Mouse (Mus musculus) G1E (cell line): ENCODE measurements around the gene St3gal5. TPM values are rescaled to one million over a fixed set of nuclear protein-coding genes. Genes with fewer than 3 reads are reported as not detected.
"Not testable (repeated sequence)": the region's sequence is repeated elsewhere in the genome, so short reads cannot be mapped to it uniquely, and the experiment has no call there.

Experiments used
- ATAC-seq: 2 replicates; pipeline ENCODE4 v1.8.0; 2016; ENCODE audit warnings: mild to moderate bottlenecking; ENCODE audit not compliant: insufficient number of reproducible peaks, poor library complexity, low FRiP score, severe bottlenecking; ENCODE audit errors: extremely low read depth
- DNase-seq: peaks from one replicate; pipeline ENCODE4 v3.0.0; 2012; ENCODE audit warnings: low spot score
- H3K27me3 ChIP-seq: 2 replicates; pipeline ENCODE4 v1.6.1; 2012; ENCODE audit warnings: mild to moderate bottlenecking, low read length, inconsistent platforms; ENCODE audit not compliant: insufficient read depth
- H3K36me3 ChIP-seq: replicated peaks from 2 replicates; pipeline ENCODE3; 2012; ENCODE audit warnings: mild to moderate bottlenecking, inconsistent platforms
- H3K4me1 ChIP-seq: 2 replicates; pipeline ENCODE4 v1.6.1; 2012; ENCODE audit warnings: low read depth, low read length, inconsistent platforms, mixed read lengths; ENCODE audit not compliant: insufficient read depth
- H3K4me3 ChIP-seq: 2 replicates; pipeline ENCODE4 v1.5.1; 2012; ENCODE audit warnings: low read depth, mild to moderate bottlenecking, inconsistent platforms, low read length, moderate library complexity, mixed read lengths
- H3K9me3 ChIP-seq: replicated peaks from 2 replicates; pipeline ENCODE4 v1.6.1; 2012; ENCODE audit warnings: inconsistent platforms
- CTCF ChIP-seq: IDR thresholded peaks from 2 replicates; pipeline ENCODE4 v1.5.1; 2012; ENCODE audit warnings: low read depth, low read length, inconsistent platforms, mixed read lengths
- GATA1 ChIP-seq: IDR thresholded peaks from 2 replicates; pipeline ENCODE4 v1.6.1; 2012; ENCODE audit warnings: borderline replicate concordance, low read length, inconsistent platforms, mixed read lengths
- GATA2 ChIP-seq: IDR thresholded peaks from 2 replicates; pipeline ENCODE4 v1.6.1; 2012; ENCODE audit warnings: low read depth, low read length, inconsistent platforms, borderline replicate concordance
- POLR2AphosphoS5 ChIP-seq: IDR thresholded peaks from 2 replicates; pipeline ENCODE4 v1.6.1; 2012; ENCODE audit warnings: low read depth, low read length, inconsistent platforms; ENCODE audit not compliant: insufficient replicate concordance
- TAL1 ChIP-seq: conservative IDR thresholded peaks from 2 replicates; pipeline ENCODE4 v1.6.1; 2012; ENCODE audit warnings: low read depth, low read length, inconsistent platforms, mixed read lengths
- polyA plus RNA-seq: library from polyadenylated mRNA; stranded (reverse); fragments of >175 nt; gene quantifications from 2 replicates; pipeline ENCODE4 v1.2.3, GENCODE M21; 2012
- total RNA-seq, 2 experiments: library from RNA; stranded (forward) in 1 of 2; stranded (reverse) in 1 of 2; fragments of 200-1000 nt in 1 of 2; fragments of >200 nt in 1 of 2; fragmentation: Nextera tagmentation in 1 of 2; gene quantifications; 2 replicates each; pipeline ENCODE4 v1.2.3; 2014 to 2017

St3gal5 gene
- total and polyA plus RNA-seq, 3 experiments, result 51.0 to 107 (median 70.0) TPM

DNA sequence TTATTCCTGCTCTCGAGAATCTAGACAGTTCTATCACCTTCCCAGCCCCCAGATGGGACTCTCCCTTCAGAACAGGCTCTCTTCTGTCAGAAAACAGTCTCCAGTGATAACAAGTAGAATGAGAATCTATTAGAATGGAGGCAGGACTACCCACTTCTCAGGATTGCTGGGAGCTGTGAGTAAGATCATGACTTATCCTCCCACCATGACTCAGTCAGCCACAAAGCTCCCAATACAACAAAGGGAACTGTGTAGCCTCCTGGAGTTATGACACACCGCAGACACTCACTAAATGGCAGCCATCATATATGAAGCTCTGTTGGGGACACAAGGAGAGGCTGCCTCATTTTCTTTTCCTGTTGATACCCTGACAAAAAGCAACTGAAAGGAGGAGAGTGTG, 40.8 kb upstream of the St3gal5 start:
- Histone ChIP-seq H3K9me3 (no peaks in the 10 kb centered on the region), H3K4me1 (no peaks in the 10 kb centered on the region), H3K36me3 (no peaks in the 10 kb centered on the region), H3K4me3 (no peak overlapping the region), H3K27me3 (peaks cover 56% of the 10 kb centered on the region)
- ATAC-seq, result no peak
- DNase-seq, result no peak
- TF ChIP-seq GATA1 (no peak), TAL1 (no peak)

DNA sequence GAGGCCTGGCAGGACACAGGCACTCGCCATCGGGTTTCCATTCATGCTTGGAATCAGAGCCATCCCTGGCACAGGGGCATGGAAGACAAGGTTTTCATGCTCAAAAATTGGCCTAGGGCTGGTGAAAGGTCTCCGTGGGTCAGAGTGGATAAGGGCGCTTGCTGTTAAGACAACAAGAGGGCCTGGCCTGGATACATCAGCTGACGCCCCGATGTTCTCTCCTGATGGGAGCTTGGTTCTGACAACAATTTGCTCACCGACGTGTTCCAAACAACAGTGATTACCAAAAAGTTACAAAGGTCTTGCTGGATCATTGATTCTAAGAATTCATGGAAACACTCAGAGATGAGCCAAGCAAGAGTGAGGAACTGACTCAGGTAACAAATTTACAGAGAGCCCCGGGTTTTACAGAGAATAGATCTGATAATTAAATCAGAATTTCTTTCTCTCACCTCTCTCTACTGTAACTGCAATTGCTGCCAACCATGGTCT, 38.9 kb upstream of the St3gal5 start:
- Histone ChIP-seq H3K4me3 (no peak overlapping the region), H3K4me1 (no peaks in the 10 kb centered on the region), H3K36me3 (no peaks in the 10 kb centered on the region), H3K27me3 (peaks cover 51% of the 10 kb centered on the region), H3K9me3 (no peaks in the 10 kb centered on the region)
- ATAC-seq, result no peak
- TF ChIP-seq GATA2 (no peak), CTCF (no peak), GATA1 (no peak), TAL1 (no peak), POLR2AphosphoS5 (no peak)
- no peak for DNase-seq

DNA sequence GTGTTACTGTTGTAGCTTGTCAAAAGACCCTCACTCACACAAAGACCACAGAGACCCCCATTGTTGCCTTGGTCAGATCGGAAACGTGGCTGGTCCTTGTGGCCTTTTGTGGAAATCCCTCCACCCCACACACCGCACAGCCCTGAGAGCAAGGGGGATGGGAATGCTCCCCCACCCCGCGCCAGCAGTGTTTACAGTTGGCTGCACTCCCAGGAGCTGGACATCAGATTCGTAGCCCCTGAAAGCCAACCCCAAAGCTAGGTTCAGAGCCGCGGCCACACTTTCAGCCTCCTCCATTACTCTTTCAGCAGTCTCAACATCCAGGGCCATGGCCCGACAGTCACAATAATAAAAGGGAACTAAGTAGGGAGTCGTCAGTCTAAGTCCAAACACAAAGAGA, 36.7 kb upstream of the St3gal5 start:
- ATAC-seq, H3K4me1 ChIP-seq, DNase-seq: not testable (repeated sequence)

DNA sequence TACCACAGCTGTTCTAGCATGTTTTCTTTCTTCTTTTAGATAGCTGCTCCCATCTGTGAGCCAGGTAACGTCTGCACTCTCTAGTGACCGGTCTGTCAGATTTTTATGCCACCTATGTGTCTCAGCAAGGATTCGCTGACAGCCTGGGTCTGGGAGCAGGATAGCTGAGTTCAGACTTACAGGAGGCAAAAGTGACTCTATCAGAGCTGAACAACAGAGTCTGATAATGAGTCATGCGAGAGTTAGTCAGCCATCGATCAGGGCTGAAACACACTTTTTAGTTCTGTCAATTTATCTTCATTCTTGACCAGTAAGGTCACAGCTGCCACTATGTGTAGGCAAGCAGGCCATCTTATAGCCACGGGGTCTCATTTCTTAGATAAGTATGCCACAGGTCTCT, 33.7 kb upstream of the St3gal5 start:
- no peak for TF ChIP-seq TAL1
- TF ChIP-seq POLR2AphosphoS5, result no peak
- TF ChIP-seq GATA1, result no peak
- no peak for TF ChIP-seq CTCF
- no peak for TF ChIP-seq GATA2
- DNase-seq, result no peak
- Histone ChIP-seq H3K27me3 (peaks cover 41% of the 10 kb centered on the region), H3K4me1 (no peaks in the 10 kb centered on the region), H3K36me3 (no peaks in the 10 kb centered on the region), H3K4me3 (no peak overlapping the region), H3K9me3 (no peaks in the 10 kb centered on the region)
- no peak for ATAC-seq

More for the DNA sequence above, 36.7 kb upstream of the St3gal5 start:
- not testable (repeated sequence) for H3K9me3 ChIP-seq, H3K4me3 ChIP-seq, H3K36me3 ChIP-seq
- peaks cover 54% of the 10 kb centered on the region for H3K27me3 ChIP-seq

DNA sequence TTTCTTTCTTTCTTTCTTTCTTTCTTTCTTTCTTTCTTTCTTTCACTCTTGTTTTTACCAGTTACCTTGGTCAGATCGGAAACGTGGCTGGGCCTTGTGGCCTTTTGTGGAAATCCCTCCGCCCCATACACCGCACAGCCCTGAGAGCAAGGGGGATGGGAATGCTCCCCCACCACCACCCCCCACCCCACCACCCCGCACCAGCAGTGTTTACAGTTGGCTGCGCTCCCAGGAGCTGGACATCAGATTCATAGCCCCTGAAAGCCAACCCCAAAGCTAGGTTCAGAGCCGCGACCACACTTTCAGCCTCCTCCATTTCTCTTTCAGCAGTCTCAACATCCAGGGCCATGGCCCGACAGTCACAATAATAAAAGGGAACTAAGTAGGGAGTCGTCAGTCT, 31.4 kb upstream of the St3gal5 start:
- no peaks in the 10 kb centered on the region for H3K36me3 ChIP-seq
- H3K4me3 ChIP-seq, result no peak overlapping the region
- peaks cover 4% of the 10 kb centered on the region; the same call in 1 of the 2 replicates for H3K9me3 ChIP-seq
- DNase-seq (no peak), ATAC-seq (no peak)
- no peaks in the 10 kb centered on the region for H3K4me1 ChIP-seq
- TF ChIP-seq GATA1 (no peak), POLR2AphosphoS5 (no peak), GATA2 (no peak), CTCF (no peak), TAL1 (no peak)
- peaks cover 40% of the 10 kb centered on the region for H3K27me3 ChIP-seq

DNA sequence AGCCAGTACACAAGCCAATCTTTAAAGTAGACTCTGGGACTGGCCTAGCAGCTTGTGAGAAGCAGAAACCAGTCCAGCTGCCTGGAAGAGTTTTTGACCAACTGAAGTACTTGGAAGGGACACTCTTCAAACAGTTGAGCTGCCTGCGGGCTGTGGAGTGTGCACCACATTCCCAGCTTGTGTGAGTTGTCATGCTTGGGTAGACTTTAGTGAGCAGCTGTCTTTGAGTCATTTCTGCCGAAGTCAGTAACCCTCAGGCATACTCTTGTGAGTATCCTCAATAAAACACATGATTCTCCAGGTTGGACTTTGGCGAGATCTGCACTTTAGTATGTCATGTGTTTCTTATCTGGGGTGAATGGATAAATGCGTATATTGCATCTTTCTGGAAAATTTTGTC, 29.0 kb upstream of the St3gal5 start:
- H3K36me3 ChIP-seq, result no peaks in the 10 kb centered on the region
- TF ChIP-seq CTCF (no peak), TAL1 (no peak), POLR2AphosphoS5 (no peak), GATA2 (no peak), GATA1 (no peak)

DNA sequence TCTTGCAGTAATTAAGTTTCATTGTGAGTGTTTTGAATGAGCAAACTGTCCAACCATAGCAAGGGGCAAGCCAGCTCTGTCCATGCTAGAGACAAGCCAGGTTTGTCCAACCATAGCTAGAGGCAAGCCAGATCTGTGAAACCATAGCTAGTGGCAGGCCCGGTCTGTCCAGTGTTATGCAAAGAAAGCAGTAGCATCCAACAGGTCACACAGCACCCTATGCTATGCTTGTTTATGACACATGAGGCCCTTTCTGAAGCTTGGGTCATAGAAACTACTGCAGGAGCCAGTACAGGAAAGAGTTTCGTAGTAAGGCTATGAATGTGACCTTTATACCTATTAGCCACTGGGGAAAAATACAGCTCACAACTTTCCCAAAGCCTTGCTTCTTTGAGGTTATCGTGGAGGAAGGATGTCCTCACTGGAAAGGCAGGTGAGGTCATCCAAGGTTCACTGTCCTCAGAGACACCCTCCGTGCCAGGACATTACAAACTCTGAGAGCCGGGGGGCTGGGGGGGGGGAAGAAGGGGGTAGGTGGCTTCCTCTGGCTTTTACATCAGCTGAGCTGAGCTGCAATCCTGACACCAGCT, 26.0 kb upstream of the St3gal5 start:
- H3K9me3 ChIP-seq, result peaks cover 4% of the 10 kb centered on the region; the same call in 1 of the 2 replicates
- no peak for TF ChIP-seq GATA2
- no peak for TF ChIP-seq GATA1
- no peak for TF ChIP-seq CTCF
- no peak for TF ChIP-seq TAL1
- no peak for TF ChIP-seq POLR2AphosphoS5
- ATAC-seq, result no peak

More for the DNA sequence above, 29.0 kb upstream of the St3gal5 start:
- Histone ChIP-seq H3K27me3 (peaks cover 35% of the 10 kb centered on the region), H3K9me3 (peaks cover 4% of the 10 kb centered on the region; the same call in 1 of the 2 replicates), H3K4me1 (no peaks in the 10 kb centered on the region), H3K4me3 (no peak overlapping the region)
- DNase-seq (no peak), ATAC-seq (no peak)

More for the DNA sequence above, 26.0 kb upstream of the St3gal5 start:
- Histone ChIP-seq H3K36me3 (no peaks in the 10 kb centered on the region), H3K4me1 (peaks cover 15% of the 10 kb centered on the region), H3K4me3 (no peak overlapping the region), H3K27me3 (peaks cover 47% of the 10 kb centered on the region)
- DNase-seq, result no peak
